Mouse (Mus musculus): ENCODE measurements around the gene Rps25.

DNA sequence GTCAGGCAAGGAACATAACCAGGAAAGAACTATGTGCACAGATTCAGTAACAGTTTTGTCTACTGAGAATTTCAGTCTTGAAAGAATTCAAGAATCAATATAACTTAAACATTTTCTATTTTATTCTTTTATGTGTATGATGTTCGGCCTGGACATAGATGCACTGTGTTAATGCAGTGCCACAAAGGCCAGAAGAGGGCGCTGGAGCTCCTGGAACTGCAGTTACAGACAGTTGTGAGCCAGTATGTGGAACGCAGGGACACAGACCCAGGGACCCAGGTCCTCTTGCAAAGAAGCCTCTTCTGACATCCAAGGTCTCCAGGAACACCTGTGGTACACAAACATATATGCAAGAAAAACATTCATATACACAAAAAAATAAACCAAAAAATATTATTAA, 42.5 kb upstream of the Rps25 start:
- TF ChIP-seq CTCF (IDR thresholded peaks at IDR 0.05; ENCODE audit: extremely low read depth, insufficient read depth, low read length) (0 out of 2 replicates have a peak, but pooled peaks have one; percentile 16), POLR2A (IDR thresholded peaks at IDR 0.05; ENCODE audit: extremely low read depth, insufficient read depth, low read length) (no peak)
